Mouse (Mus musculus) hindbrain, embryonic 15.5 days (tissue): ENCODE results near the gene Srp14. TPM values are rescaled to one million over a fixed set of nuclear protein-coding genes. Genes with fewer than 3 reads are reported as not detected.
A peak's percentile ranks its signal among the peaks of the same experiment; 100 is the strongest.

ENCODE experiments used
- ATAC-seq: fragments of 200-750 bp; cut with Nextera tagmentation; 2 replicates; pipeline ENCODE4 v1.8.0; 2017; ENCODE audit warnings: low read depth, moderate number of reproducible peaks, moderate TSS enrichment; ENCODE audit not compliant: low FRiP score
- H3K27ac ChIP-seq: fragments of 300-500 bp; sonication (generic); replicated peaks from 2 replicates; pipeline ENCODE4 v1.5.1; 2015; ENCODE audit warnings: mild to moderate bottlenecking, inconsistent platforms
- H3K27me3 ChIP-seq: fragments of 300-500 bp; sonication (generic); 2 replicates; pipeline ENCODE4 v1.6.1; 2015; ENCODE audit warnings: control low read depth, inconsistent platforms
- H3K36me3 ChIP-seq: fragments of 300-500 bp; sonication (generic); 2 replicates; pipeline ENCODE4 v1.6.1; 2015; ENCODE audit warnings: control low read depth, inconsistent platforms
- H3K4me1 ChIP-seq: fragments of 300-500 bp; sonication (generic); replicated peaks from 2 replicates; pipeline ENCODE4 v1.6.1; 2015; ENCODE audit warnings: control low read depth, inconsistent platforms
- H3K4me2 ChIP-seq: fragments of 300-500 bp; sonication (generic); 2 replicates; pipeline ENCODE4 v1.6.1; 2015; ENCODE audit warnings: moderate library complexity, mild to moderate bottlenecking, inconsistent platforms
- H3K4me3 ChIP-seq: fragments of 300-500 bp; sonication (generic); 2 replicates; pipeline ENCODE4 v1.5.1; 2015; ENCODE audit warnings: mild to moderate bottlenecking, inconsistent platforms
- H3K9ac ChIP-seq: fragments of 300-500 bp; sonication (generic); 2 replicates; pipeline ENCODE4 v1.6.1; 2015; ENCODE audit warnings: inconsistent platforms
- H3K9me3 ChIP-seq: fragments of 300-500 bp; sonication (generic); 2 replicates; pipeline ENCODE4 v1.6.1; 2016; ENCODE audit warnings: control low read depth, inconsistent platforms
- WGBS: fragments of 180-500 bp; shearing (Covaris S2); methylation state at CpG from one replicate; pipeline ENCODE4 v1.1.7; 2015; 5-methylcytosine and 5-hydroxymethylcytosine counted together
- polyA plus RNA-seq: library from polyadenylated mRNA; unstranded; fragments of >200 nt; fragmentation: Nextera tagmentation; extraction: Ambion mirVana; gene quantifications from 2 replicates; pipeline ENCODE4 v1.2.1, GENCODE M21; 2015

Srp14 gene
- 314 and 317 TPM in 2 replicates for polyA plus RNA-seq

GRCm38 (mm10) chr2:118479550-118479909 lies at the start of gene Srp14:
TSS of gene Srp14 (minus strand) at chr2:118479711.
- Histone ChIP-seq H3K9me3 (no peaks in the 10 kb centered on the region), H3K27ac (peak within 1 kb of the TSS; percentile 83), H3K9ac (peak within 1 kb of the TSS; percentile 79), H3K36me3 (peaks cover 21% of the 10 kb centered on the region), H3K4me1 (peaks cover 15% of the 10 kb centered on the region), H3K4me3 (peak within 1 kb of the TSS; percentile 75), H3K27me3 (no peaks in the 10 kb centered on the region), H3K4me2 (peak within 1 kb of the TSS; percentile 69)
- ATAC-seq: peak; percentile 96
- WGBS: 0% methylated on average over 35 of the region's 35 CpGs

GRCm38 (mm10) chr2:118526545-118526944 lies 47.0 kb upstream of the Srp14 start:
- Histone ChIP-seq H3K4me3 (no peak overlapping the region), H3K27ac (no peak overlapping the region), H3K9ac (no peak overlapping the region), H3K4me1 (peaks cover 20% of the 10 kb centered on the region), H3K27me3 (no peaks in the 10 kb centered on the region), H3K36me3 (no peaks in the 10 kb centered on the region), H3K9me3 (no peaks in the 10 kb centered on the region), H3K4me2 (no peak overlapping the region)
- WGBS: 93% methylated on average over 5 of the region's 5 CpGs
- ATAC-seq: no peak

DNA sequence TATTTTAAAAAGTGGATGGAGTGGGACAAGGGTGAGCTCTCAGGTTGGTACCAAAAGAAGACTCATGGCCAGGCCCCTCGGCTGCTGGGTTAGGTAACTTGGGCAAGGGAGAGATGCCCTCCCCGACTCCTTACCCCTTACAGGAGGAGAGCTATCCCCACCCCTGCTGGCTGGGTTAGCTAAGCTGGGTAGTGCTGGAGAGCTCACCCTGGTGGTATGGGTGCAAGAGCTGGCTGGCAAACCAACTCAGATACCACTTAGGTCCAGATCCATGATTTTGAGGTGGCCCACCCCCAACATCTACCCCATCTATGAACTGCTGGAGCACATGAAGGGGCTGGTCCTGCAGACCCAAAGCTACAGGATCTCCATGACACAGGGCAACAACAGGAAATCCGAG lies 45.3 kb upstream of the Srp14 start:
- Histone ChIP-seq H3K9ac (no peak overlapping the region), H3K4me3 (no peak overlapping the region), H3K36me3 (no peaks in the 10 kb centered on the region), H3K27ac (no peak overlapping the region), H3K4me1 (peaks cover 17% of the 10 kb centered on the region), H3K4me2 (no peak overlapping the region), H3K27me3 (no peaks in the 10 kb centered on the region), H3K9me3 (no peaks in the 10 kb centered on the region)
- ATAC-seq: no peak
- 78% methylated on average over 3 of the region's 3 CpGs for WGBS

GRCm38 (mm10) chr2:118523163-118523730 lies 43.7 kb upstream of the Srp14 start:
- Histone ChIP-seq H3K36me3 (no peaks in the 10 kb centered on the region), H3K27ac (no peak overlapping the region), H3K4me3 (no peak overlapping the region), H3K4me1 (peaks cover 10% of the 10 kb centered on the region), H3K27me3 (no peaks in the 10 kb centered on the region), H3K9me3 (no peaks in the 10 kb centered on the region), H3K9ac (no peak overlapping the region), H3K4me2 (no peak overlapping the region)
- 59% methylated on average over 5 of the region's 5 CpGs for WGBS
- no peak for ATAC-seq

DNA sequence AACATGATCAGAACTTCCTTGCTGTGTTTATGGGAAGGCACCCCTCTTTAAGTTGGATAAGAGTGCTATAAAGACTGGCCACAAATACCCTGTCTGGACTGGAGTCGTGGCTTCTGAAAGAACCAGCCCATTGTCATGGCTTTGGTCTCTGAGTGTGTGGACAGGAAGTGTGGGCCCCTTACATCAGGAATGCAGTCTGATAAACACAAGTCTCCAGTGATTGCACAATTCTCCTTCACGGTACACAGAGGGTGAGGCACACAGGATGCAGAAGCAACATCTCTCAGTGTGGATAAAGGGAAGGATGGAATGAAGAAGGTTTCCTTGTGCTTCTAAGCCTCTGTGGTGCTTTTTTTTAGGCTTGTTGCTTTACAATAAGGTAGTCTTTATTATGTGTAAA lies 42.8 kb upstream of the Srp14 start:
- H3K9ac ChIP-seq: no peak overlapping the region
- H3K36me3 ChIP-seq: no peaks in the 10 kb centered on the region
- no peak overlapping the region for H3K27ac ChIP-seq
- WGBS: 58% methylated on average over 2 of the region's 2 CpGs
- ATAC-seq: no peak
- peaks cover 10% of the 10 kb centered on the region for H3K4me1 ChIP-seq
- H3K9me3 ChIP-seq: no peaks in the 10 kb centered on the region
- no peaks in the 10 kb centered on the region for H3K27me3 ChIP-seq
- H3K4me2 ChIP-seq: no peak overlapping the region
- no peak overlapping the region for H3K4me3 ChIP-seq

- Histone ChIP-seq H3K27ac (peak overlapping the region; percentile 53; the same call in 1 of the 2 replicates), H3K4me1 (peaks cover 10% of the 10 kb centered on the region), H3K9me3 (no peaks in the 10 kb centered on the region), H3K27me3 (no peaks in the 10 kb centered on the region), H3K36me3 (no peaks in the 10 kb centered on the region), H3K9ac (no peak overlapping the region), H3K4me2 (no peak overlapping the region), H3K4me3 (no peak overlapping the region)
- 39% methylated on average over 9 of the region's 9 CpGs for WGBS
- peak; percentile 87 for ATAC-seq
These were observed 40.8 kb upstream of the Srp14 start for GRCm38 (mm10) chr2:118520042-118520933.

DNA sequence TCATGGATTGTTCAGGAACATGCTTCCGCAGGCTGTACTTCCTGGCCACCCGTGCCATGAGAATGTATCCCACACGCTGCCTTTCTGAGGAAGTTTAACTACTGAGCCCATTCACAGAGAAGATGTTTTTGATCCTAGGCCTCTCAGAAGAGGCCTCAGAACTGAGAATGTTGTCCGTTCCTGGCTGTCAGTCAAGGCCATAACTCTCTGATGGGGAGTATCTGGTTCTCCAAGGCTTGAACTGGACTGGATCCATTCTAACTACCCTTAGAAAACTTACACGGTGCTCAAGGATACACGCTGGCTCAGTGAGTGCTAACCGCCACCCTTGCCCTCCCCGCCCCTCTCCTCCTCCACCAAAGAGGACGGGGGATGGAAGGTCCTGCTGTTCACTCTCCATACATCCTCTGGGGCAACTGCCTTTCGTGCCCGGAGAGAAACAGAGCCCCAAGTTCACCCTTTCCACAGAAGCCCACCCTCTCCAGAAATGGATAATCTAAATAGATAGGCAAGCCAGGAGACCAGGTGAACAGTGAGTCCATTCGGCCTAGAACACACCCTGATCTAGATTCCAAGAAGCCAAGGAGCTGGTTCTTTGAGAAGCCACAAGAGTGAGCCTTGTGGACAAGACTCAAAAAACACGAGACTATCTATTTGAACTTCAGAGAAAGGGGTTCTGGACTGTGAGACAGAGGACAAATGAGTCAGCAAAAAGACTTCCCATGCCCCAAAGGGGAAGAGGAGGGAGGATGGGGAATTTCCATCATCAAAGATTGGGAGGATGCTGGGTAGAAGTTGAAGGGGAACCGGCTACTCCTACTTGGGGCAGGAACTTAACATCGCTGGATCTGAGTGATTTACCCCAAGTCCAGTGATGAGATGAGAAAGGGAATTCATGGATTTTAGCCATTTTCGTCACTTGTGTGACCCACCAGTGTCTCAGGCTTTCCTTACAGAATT lies 33.2 kb upstream of the Srp14 start:
- H3K4me1 ChIP-seq: peaks cover 13% of the 10 kb centered on the region
- no peak overlapping the region for H3K4me2 ChIP-seq
- H3K9ac ChIP-seq: no peak overlapping the region
- ATAC-seq: no peak
- no peaks in the 10 kb centered on the region for H3K36me3 ChIP-seq
- H3K27me3 ChIP-seq: 0 out of 2 replicates have a peak, but pooled peaks cover 6% of the 10 kb centered on the region
- no peak overlapping the region for H3K27ac ChIP-seq
- no peaks in the 10 kb centered on the region for H3K9me3 ChIP-seq
- whole genome bisulfite sequencing: 84% methylated on average over 16 of the region's 16 CpGs
- H3K4me3 ChIP-seq: no peak overlapping the region

DNA sequence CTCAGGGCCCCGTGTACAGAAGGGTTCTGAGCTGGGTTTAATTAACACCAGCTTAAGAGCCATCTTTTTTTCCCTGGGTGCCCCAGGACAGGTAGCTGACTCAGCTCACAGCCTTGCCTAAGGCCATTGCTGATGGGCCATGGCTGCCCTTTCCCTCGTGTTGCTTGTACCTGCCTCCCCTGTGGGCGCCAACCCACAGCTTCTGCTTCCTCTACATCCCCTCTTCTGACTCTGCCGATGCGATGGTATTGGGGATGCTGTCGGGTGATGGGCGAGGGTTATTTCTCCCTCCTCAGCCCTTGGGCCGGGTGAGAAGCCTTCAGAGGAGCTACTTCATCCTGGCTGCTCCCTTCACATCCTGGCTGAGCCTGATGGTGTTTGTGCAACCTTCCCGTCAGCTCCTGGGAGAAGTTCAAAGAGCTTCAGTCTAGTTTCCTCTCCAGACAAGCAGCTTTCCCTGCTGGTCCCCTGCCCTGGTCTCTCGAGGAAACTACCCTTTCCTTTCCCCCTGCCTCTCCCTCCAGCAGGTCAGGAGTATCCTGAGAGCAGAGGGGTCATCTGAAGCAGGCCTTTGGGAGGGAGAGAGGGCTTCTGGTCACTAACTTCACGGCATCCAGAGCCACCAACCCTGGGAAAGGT lies 32.4 kb upstream of the Srp14 start:
- Histone ChIP-seq H3K4me2 (no peak overlapping the region), H3K27ac (no peak overlapping the region), H3K27me3 (0 out of 2 replicates have a peak, but pooled peaks cover 6% of the 10 kb centered on the region), H3K4me1 (peaks cover 13% of the 10 kb centered on the region), H3K9me3 (no peaks in the 10 kb centered on the region), H3K36me3 (no peaks in the 10 kb centered on the region), H3K9ac (no peak overlapping the region), H3K4me3 (no peak overlapping the region)
- ATAC-seq: no peak
- WGBS: 67% methylated on average over 11 of the region's 11 CpGs

DNA sequence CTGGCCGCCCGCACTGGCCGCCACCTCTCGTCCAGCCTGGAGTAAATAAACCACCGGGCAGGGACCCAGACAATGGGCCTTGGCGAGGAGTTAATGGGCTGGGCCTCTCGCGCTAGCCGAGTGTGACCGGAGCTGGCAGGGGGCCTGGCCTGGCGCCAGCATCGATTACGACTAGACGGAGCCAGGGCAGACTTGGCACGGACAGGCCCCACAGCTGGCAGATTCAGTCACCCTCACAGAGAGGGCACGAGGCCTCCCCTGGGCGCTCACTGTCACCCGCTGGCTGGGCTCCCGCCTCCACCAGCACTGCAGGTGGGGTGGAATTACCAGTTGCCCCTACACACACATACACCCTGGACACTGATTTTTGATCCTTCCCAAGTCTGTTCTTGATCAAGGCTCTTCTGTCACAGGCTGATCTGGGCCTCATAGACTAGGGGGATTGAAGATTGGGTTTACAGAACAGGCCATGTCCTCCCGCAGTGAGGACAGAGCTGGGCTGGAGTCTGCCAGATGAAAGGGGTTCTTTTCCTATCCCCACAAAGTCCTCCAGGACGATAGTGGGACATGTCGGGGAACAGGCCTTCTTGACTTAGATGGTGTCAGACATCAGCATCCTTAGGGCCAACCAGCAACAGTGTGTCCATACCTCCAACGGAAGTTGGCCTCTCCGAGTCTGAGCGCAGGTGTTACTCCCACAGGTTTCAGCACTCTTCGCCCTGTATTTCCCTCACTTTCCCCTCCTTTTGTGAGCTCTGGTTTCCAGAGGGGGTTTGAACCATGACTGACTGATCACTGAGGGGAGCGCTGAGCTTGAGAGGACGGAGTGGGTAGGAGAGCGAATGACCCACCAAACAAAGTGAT lies 31.2 kb upstream of the Srp14 start:
- peak; percentile 94 for ATAC-seq
- H3K9ac ChIP-seq: no peak overlapping the region
- peak overlapping the region; percentile 46 for H3K27ac ChIP-seq
- H3K4me1 ChIP-seq: peaks cover 13% of the 10 kb centered on the region
- 29% methylated on average over 29 of the region's 29 CpGs for WGBS
- no peak overlapping the region for H3K4me3 ChIP-seq
- H3K9me3 ChIP-seq: no peaks in the 10 kb centered on the region
- 0 out of 2 replicates have a peak, but pooled peaks cover 6% of the 10 kb centered on the region for H3K27me3 ChIP-seq
- no peaks in the 10 kb centered on the region for H3K36me3 ChIP-seq
- 0 out of 2 replicates have a peak overlapping the region, but pooled peaks have one; percentile 21 for H3K4me2 ChIP-seq

- Histone ChIP-seq H3K9me3 (no peaks in the 10 kb centered on the region), H3K4me1 (peaks cover 13% of the 10 kb centered on the region), H3K36me3 (no peaks in the 10 kb centered on the region), H3K4me3 (no peak overlapping the region), H3K27me3 (0 out of 2 replicates have a peak, but pooled peaks cover 6% of the 10 kb centered on the region), H3K4me2 (0 out of 2 replicates have a peak overlapping the region, but pooled peaks have one; percentile 21), H3K27ac (peak overlapping the region; percentile 46), H3K9ac (no peak overlapping the region)
- WGBS: 48% methylated on average over 8 of the region's 8 CpGs
- ATAC-seq: no peak
These were observed 30.4 kb upstream of the Srp14 start for GRCm38 (mm10) chr2:118509688-118510446.
